Mouse (Mus musculus): Measurements from ENCODE around the gene Napsa. TPM values are rescaled to one million over a fixed set of nuclear protein-coding genes. Genes with fewer than 3 reads are reported as not detected.

Gene Napsa
- total RNA-seq, 2 experiments from 2014 or later: not detected

DNA sequence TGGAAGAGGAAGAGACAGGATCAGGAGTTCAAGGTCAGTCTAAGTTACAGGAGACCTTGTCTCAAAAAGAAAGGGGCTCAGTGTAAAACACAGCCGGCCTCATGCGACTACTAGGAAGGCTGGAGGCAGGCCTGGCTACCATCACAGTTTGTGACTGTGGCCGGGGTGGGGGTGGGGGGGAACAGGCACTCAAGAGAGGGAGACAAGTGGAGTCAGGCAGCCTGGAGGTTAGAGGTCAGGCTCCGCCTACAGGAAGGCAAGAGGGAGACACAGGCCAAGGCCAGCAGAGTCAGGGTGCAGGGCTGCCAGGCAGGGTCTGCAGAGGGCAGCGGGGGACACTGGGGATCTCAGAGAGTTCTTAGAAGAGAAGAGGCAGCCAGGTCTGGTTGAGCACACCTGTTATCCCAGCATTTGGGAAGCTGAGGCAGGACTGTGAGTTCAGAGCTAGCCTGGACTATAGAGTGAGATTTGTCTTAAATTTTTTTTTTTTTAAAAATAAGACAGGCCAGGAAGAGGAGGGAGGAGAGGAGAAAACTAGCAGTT lies 24.9 kb downstream of the Napsa start:
- no peak for TF ChIP-seq CTCF (conservative IDR thresholded peaks at IDR 0.05)
- no peak for DNase-seq (ENCODE audit: low spot score in 2 of 2)

DNA sequence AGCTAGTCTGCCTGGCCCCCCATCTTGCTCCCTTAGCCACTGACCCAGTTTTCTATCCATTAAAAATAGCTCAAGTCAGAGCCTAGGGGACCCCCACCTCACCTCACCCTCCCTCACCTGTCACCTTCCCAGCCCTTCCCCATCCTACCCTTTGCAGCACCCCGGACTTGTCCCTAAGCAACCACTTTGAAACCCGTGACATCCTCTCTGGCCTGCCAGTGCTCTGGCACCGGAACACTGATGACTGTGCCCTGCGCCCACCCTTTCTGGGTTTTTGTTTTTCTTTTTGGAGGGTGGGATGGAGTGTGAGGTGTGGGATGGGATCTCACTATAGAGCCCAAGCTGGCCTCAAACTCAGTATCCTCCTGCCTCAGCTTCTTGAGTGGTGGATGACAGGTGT lies 25.5 kb downstream of the Napsa start:
- no peak for TF ChIP-seq CTCF (conservative IDR thresholded peaks at IDR 0.05)
- no peak for DNase-seq (ENCODE audit: low spot score in 2 of 2)
- Histone ChIP-seq H3K4me3 (no peak overlapping the region), H3K27ac (peak overlapping the region; percentile 68)

More for the DNA sequence above, 24.9 kb downstream of the Napsa start:
- 0 out of 2 replicates have a peak overlapping the region, but pooled peaks have one; percentile 9 for H3K4me3 ChIP-seq
- H3K27ac ChIP-seq: peak overlapping the region; percentile 68

- H3K4me3 ChIP-seq: no peak overlapping the region
- peak overlapping the region; percentile 43; the same call in 1 of the 2 replicates for H3K27ac ChIP-seq
- TF ChIP-seq CTCF (conservative IDR thresholded peaks at IDR 0.05): no peak
- DNase-seq (ENCODE audit: low spot score in 2 of 2): no peak
Observed at GRCm38 (mm10) chr7:44598336-44598735, 26.2 kb downstream of the Napsa start.

GRCm38 (mm10) chr7:44600691-44601262 lies 28.6 kb downstream of the Napsa start:
- DNase-seq (ENCODE audit: low spot score in 2 of 2): no peak
- Histone ChIP-seq H3K4me3 (no peak overlapping the region), H3K27ac (peak overlapping the region; percentile 91)
- TF ChIP-seq CTCF (conservative IDR thresholded peaks at IDR 0.05): no peak

DNA sequence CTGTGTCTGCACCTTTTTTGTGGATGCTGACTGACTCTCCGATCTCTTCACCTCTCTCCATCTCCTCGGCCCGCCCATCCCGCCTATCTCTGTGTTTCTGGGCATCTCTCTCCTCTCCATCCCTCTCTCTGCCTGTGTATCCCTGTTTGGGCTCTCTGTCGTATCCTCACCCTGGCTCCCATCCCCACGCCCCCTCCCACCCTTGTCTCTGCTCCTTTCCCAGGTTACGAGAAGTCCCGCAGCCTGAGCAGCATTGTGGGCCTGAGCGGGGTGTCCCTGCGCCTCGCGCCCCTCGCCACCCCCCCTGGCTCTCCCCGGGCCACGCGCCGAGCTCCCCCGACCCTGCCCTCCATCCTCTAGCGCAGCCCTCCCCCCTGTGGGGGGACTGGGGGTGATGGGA lies 29.5 kb downstream of the Napsa start:
- H3K4me3 ChIP-seq: no peak overlapping the region; the same call in 1 of the 2 replicates
- TF ChIP-seq CTCF (conservative IDR thresholded peaks at IDR 0.05): no peak
- DNase-seq (ENCODE audit: low spot score in 2 of 2): no peak

DNA sequence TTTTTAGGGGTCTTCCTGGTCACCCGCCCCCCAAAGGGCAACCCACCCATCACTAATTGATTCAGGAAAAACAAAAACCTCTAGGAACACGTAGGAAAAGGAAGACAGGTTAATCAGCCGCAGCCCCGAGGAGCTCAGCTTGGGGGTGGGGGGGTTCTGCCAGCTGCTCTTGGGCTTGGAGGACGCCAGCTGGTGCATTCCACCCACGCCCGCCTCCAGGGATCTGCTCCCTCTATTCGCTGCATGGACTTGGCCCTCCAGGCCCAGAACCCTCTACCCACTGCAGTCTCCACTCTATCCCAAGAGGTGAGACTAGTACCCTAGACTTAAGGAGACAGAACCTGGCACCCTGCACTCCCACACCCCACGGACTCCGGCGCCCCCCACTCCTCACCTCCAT lies 30.3 kb downstream of the Napsa start:
- H3K27ac ChIP-seq: peak overlapping the region; percentile 91
- DNase-seq (ENCODE audit: low spot score in 2 of 2): peak; percentile 82 to 86

More for the DNA sequence above, 29.5 kb downstream of the Napsa start:
- H3K27ac ChIP-seq: peak overlapping the region; percentile 91

DNA sequence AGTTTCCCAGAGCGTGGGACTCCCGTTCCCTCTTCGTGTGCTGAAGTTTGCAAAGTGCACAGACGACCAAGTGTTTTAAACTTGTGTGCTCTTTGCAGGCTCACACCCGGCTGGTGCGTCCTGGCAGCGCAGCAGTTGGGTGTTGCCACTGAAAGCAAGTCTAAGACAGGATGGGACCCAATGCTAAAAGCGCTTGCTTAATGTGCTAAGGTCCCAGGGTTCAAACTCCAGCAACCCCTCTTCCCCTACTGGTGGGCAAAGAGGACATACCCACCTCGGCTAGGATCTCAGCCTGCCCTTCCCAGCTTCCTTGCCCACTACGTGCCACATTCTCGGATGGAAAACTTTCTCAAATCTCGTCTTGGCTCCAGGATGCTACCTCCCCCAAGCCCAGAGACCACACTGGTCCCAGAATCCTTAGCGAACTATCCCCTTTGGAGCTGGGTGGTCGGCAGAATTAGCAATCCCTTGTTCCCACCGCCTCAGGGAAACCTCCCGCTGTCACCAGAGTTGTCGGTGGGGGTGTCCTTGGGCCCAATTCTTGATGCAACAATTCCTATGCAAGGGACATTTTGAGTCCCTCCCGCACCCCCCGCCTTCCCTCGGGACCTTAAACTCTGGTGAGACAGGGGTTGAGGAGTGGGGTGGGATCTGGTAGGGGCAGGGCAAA lies 31.1 kb downstream of the Napsa start:
- H3K27ac ChIP-seq: peak overlapping the region; percentile 91
- H3K4me3 ChIP-seq: no peak overlapping the region
- no peak for TF ChIP-seq CTCF (conservative IDR thresholded peaks at IDR 0.05)
- DNase-seq (ENCODE audit: low spot score in 2 of 2): no peak

More for the DNA sequence above, 30.3 kb downstream of the Napsa start:
- no peak for TF ChIP-seq CTCF (conservative IDR thresholded peaks at IDR 0.05)
- peak overlapping the region; percentile 26; the same call in 1 of the 2 replicates for H3K4me3 ChIP-seq

- peak; percentile 69 to 70 for DNase-seq (ENCODE audit: low spot score in 2 of 2)
- peak overlapping the region; percentile 91 for H3K27ac ChIP-seq
- peak; percentile 65 for TF ChIP-seq CTCF (conservative IDR thresholded peaks at IDR 0.05)
- no peak overlapping the region for H3K4me3 ChIP-seq
Observed at GRCm38 (mm10) chr7:44604139-44604606, 32.0 kb downstream of the Napsa start.

- DNase-seq (ENCODE audit: low spot score in 2 of 2): no peak
- no peak overlapping the region for H3K4me3 ChIP-seq
Observed at GRCm38 (mm10) chr7:44604619-44605018, 32.4 kb downstream of the Napsa start.

GRCm38 (mm10) chr7:44605436-44605835 lies 33.3 kb downstream of the Napsa start:
- H3K27ac ChIP-seq: peak overlapping the region; percentile 91
- H3K4me3 ChIP-seq: no peak overlapping the region
- DNase-seq (ENCODE audit: low spot score in 2 of 2): no peak
- no peak for TF ChIP-seq CTCF (conservative IDR thresholded peaks at IDR 0.05)

More at GRCm38 (mm10) chr7:44604619-44605018, 32.4 kb downstream of the Napsa start:
- TF ChIP-seq CTCF (conservative IDR thresholded peaks at IDR 0.05): no peak
- peak overlapping the region; percentile 91 for H3K27ac ChIP-seq

- H3K4me3 ChIP-seq: peak overlapping the region; percentile 37; the same call in 1 of the 2 replicates
- peak overlapping the region; percentile 91 for H3K27ac ChIP-seq
- no peak for TF ChIP-seq CTCF (conservative IDR thresholded peaks at IDR 0.05)
- no peak for DNase-seq (ENCODE audit: low spot score in 2 of 2)
Observed at GRCm38 (mm10) chr7:44606171-44606901, 34.2 kb downstream of the Napsa start.

GRCm38 (mm10) chr7:44612192-44612591 lies 40.0 kb downstream of the Napsa start:
- Histone ChIP-seq H3K27ac (no peak overlapping the region), H3K4me3 (no peak overlapping the region)
- DNase-seq (ENCODE audit: low spot score in 2 of 2): no peak
- TF ChIP-seq CTCF (conservative IDR thresholded peaks at IDR 0.05): no peak

Data from layer of hippocampus, adult 2 months (tissue).